Mouse (Mus musculus) liver, adult 2 months (tissue): Measurements from ENCODE around the gene Galr2. TPM values are rescaled to one million over a fixed set of nuclear protein-coding genes. Genes with fewer than 3 reads are reported as not detected.

Experiments used
- DNase-seq: peaks from one replicate; pipeline ENCODE4 v3.0.0-alpha.2; 2011; ENCODE audit warnings: low read depth, low spot score; ENCODE audit errors: extremely low read depth
- H3K27ac ChIP-seq: fragments of 200-500 bp; replicated peaks from 2 replicates; pipeline ENCODE4 v1.5.1; 2012; ENCODE audit warnings: low read depth, mild to moderate bottlenecking, control low read depth, inconsistent platforms, low read length; ENCODE audit not compliant: insufficient read depth
- H3K27me3 ChIP-seq: fragments of 200-500 bp; 2 replicates; pipeline ENCODE4 v1.6.1; 2012; ENCODE audit warnings: mild to moderate bottlenecking, moderate library complexity, low read length, inconsistent platforms; ENCODE audit not compliant: control insufficient read depth, insufficient read depth
- H3K36me3 ChIP-seq: fragments of 200-500 bp; 2 replicates; pipeline ENCODE4 v1.6.1; 2012; ENCODE audit warnings: low read length, inconsistent platforms; ENCODE audit not compliant: control insufficient read depth, insufficient read depth
- H3K4me1 ChIP-seq: fragments of 200-500 bp; 2 replicates; pipeline ENCODE4 v1.6.1; 2011; ENCODE audit warnings: low read length; ENCODE audit not compliant: control insufficient read depth, insufficient read depth
- H3K4me3 ChIP-seq: fragments of 200-500 bp; 2 replicates; pipeline ENCODE4 v1.5.1; 2011; ENCODE audit warnings: low read depth, mild to moderate bottlenecking, control low read depth, low read length, moderate library complexity; ENCODE audit not compliant: insufficient read depth
- H3K79me2 ChIP-seq: fragments of 200-500 bp; 2 replicates; pipeline ENCODE4 v1.6.1; 2012; ENCODE audit warnings: inconsistent platforms, mild to moderate bottlenecking, low read length, moderate library complexity; ENCODE audit not compliant: control insufficient read depth, insufficient read depth
- H3K9ac ChIP-seq: fragments of 200-500 bp; 2 replicates; pipeline ENCODE4 v1.6.1; 2012; ENCODE audit warnings: low read depth, mild to moderate bottlenecking, control low read depth, inconsistent platforms, low read length
- CTCF ChIP-seq: fragments of 200-500 bp; IDR thresholded peaks from 2 replicates; pipeline ENCODE4 v1.5.1; 2011; ENCODE audit warnings: low read depth, low read length, control low read depth
- POLR2A ChIP-seq: fragments of 200-500 bp; IDR thresholded peaks from 2 replicates; pipeline ENCODE4 v1.6.1; 2011; ENCODE audit warnings: low read length, control low read depth; ENCODE audit not compliant: insufficient read depth; ENCODE audit errors: extremely low read depth
- WGBS: fragments of 180-500 bp; shearing (Covaris S2); methylation state at CpG from one replicate; pipeline ENCODE4 v1.1.7; 2018; 5-methylcytosine and 5-hydroxymethylcytosine counted together
- polyA plus RNA-seq: library from polyadenylated mRNA; depleted of rRNA; stranded (reverse); fragments of >200 nt; gene quantifications from 2 replicates; pipeline ENCODE4 v1.2.3, GENCODE M21; 2012
- total RNA-seq: library from RNA; depleted of rRNA; stranded (reverse); fragments of >200 nt; gene quantifications from 2 replicates; pipeline ENCODE4 v1.2.3, GENCODE M21; 2014

Gene Galr2
- total and polyA plus RNA-seq, 2 experiments = not detected

GRCm38 (mm10) chr11:116282089-116282488 is 1.4 kb downstream of the Galr2 start:
- no peak for TF ChIP-seq CTCF
- TF ChIP-seq POLR2A = no peak
- H3K27ac ChIP-seq = no peak overlapping the region
- 5% methylated on average over 11 of the region's 11 CpGs for WGBS
- H3K79me2 ChIP-seq = no peaks in the 10 kb centered on the region
- no peak overlapping the region for H3K9ac ChIP-seq
- DNase-seq = no peak
- no peaks in the 10 kb centered on the region for H3K36me3 ChIP-seq
- no peak overlapping the region for H3K4me3 ChIP-seq
- H3K4me1 ChIP-seq = no peaks in the 10 kb centered on the region
- peaks cover 13% of the 10 kb centered on the region for H3K27me3 ChIP-seq

GRCm38 (mm10) chr11:116282912-116283521 is 2.3 kb downstream of the Galr2 start:
- DNase-seq = no peak
- Histone ChIP-seq H3K27ac (no peak overlapping the region), H3K4me1 (no peaks in the 10 kb centered on the region), H3K9ac (no peak overlapping the region), H3K79me2 (no peaks in the 10 kb centered on the region), H3K27me3 (peaks cover 13% of the 10 kb centered on the region), H3K36me3 (no peaks in the 10 kb centered on the region), H3K4me3 (no peak overlapping the region)
- WGBS = 11% methylated on average over 48 of the region's 48 CpGs
- TF ChIP-seq POLR2A (no peak), CTCF (no peak)

GRCm38 (mm10) chr11:116283982-116284381 is 3.2 kb downstream of the Galr2 start:
- Histone ChIP-seq H3K79me2 (no peaks in the 10 kb centered on the region), H3K9ac (no peak overlapping the region), H3K4me3 (no peak overlapping the region), H3K4me1 (no peaks in the 10 kb centered on the region), H3K27ac (no peak overlapping the region), H3K36me3 (no peaks in the 10 kb centered on the region; the same call in 1 of the 2 replicates), H3K27me3 (peaks cover 13% of the 10 kb centered on the region)
- 43% methylated on average over 6 of the region's 6 CpGs for WGBS
- DNase-seq = no peak
- TF ChIP-seq POLR2A (no peak), CTCF (no peak)

GRCm38 (mm10) chr11:116285770-116286191 is 5.0 kb downstream of the Galr2 start:
- no peak overlapping the region for H3K4me3 ChIP-seq
- no peak for DNase-seq
- no peak overlapping the region for H3K27ac ChIP-seq
- H3K9ac ChIP-seq = no peak overlapping the region
- peaks cover 13% of the 10 kb centered on the region for H3K27me3 ChIP-seq
- H3K4me1 ChIP-seq = no peaks in the 10 kb centered on the region
- TF ChIP-seq CTCF (no peak), POLR2A (no peak)
- no peaks in the 10 kb centered on the region for H3K79me2 ChIP-seq
- no peaks in the 10 kb centered on the region; the same call in 1 of the 2 replicates for H3K36me3 ChIP-seq
- WGBS = 75% methylated on average over 7 of the region's 7 CpGs

GRCm38 (mm10) chr11:116287351-116287750 is 6.6 kb downstream of the Galr2 start:
- peaks cover 2% of the 10 kb centered on the region; the same call in 1 of the 2 replicates for H3K36me3 ChIP-seq
- WGBS = 76% methylated on average over 5 of the region's 5 CpGs
- H3K4me3 ChIP-seq = no peak overlapping the region
- H3K27me3 ChIP-seq = peaks cover 5% of the 10 kb centered on the region
- no peaks in the 10 kb centered on the region for H3K79me2 ChIP-seq
- no peak overlapping the region for H3K27ac ChIP-seq
- DNase-seq = no peak
- H3K4me1 ChIP-seq = no peaks in the 10 kb centered on the region
- TF ChIP-seq POLR2A (no peak), CTCF (no peak)
- no peak overlapping the region for H3K9ac ChIP-seq

GRCm38 (mm10) chr11:116290556-116290955 is 9.8 kb downstream of the Galr2 start:
- no peak overlapping the region for H3K4me3 ChIP-seq
- DNase-seq = no peak
- no peaks in the 10 kb centered on the region for H3K4me1 ChIP-seq
- H3K27ac ChIP-seq = no peak overlapping the region
- no peaks in the 10 kb centered on the region for H3K79me2 ChIP-seq
- H3K36me3 ChIP-seq = peaks cover 2% of the 10 kb centered on the region; the same call in 1 of the 2 replicates
- no peaks in the 10 kb centered on the region for H3K27me3 ChIP-seq
- no peak overlapping the region for H3K9ac ChIP-seq
- no peak for TF ChIP-seq POLR2A
- TF ChIP-seq CTCF = no peak
- WGBS = 73% methylated on average over 8 of the region's 8 CpGs
